Mouse (Mus musculus): Measurements from ENCODE around the gene Ctdspl. TPM values are rescaled to one million over a fixed set of nuclear protein-coding genes. Genes with fewer than 3 reads are reported as not detected.
A peak's percentile ranks its signal among the peaks of the same experiment; 100 is the strongest.

Ctdspl gene
- total RNA-seq, 2 experiments from 2014 or later: 18.4 to 20.2 TPM

- DNase-seq: no peak
These were observed 23.8 kb downstream of the Ctdspl start for GRCm38 (mm10) chr9:118950061-118950460.

GRCm38 (mm10) chr9:118950751-118951150 is 24.5 kb downstream of the Ctdspl start:
- no peak for DNase-seq

DNA sequence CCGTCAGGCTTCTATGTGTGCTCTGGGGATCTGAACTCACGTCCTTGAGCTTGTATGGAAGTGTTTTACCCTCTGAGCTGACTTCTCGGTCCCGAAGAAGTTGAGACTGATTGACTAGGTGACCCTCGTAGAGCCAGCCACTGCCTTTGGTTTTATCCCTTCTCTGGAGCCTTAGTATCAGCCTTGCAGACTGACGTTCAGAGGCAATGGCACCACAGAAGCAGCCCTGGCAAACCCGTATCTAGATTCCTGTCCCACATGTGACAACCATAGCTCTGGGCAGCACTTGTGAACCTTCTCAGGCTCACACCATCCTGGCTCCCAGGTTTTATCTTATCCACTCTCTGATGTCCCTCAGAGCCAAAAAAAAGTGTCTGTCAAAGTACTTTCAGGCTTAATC is 25.1 kb downstream of the Ctdspl start:
- no peak for DNase-seq

DNA sequence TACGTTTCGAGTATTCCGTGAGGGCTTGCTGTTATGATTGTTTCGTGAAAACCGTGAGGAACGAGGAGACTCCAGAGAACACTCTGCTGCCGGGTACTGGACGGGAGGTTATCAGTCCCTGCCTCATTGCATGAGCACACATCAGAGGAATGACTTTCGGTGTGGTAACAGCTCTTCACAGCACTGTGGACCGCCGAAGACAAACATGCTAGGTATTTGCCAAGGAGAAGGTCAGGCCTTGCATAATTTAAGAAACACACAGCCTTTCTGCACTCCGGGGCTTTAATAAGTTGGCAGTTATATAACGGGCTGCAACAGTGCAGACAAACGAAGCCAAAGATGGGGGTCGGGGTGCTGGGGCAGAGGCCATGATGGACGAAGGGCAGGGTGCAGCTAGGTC is 25.9 kb downstream of the Ctdspl start:
- no peak for DNase-seq

GRCm38 (mm10) chr9:118953465-118954194 is 27.4 kb downstream of the Ctdspl start:
- DNase-seq: no peak

- DNase-seq: peak; percentile 37
These were observed 32.5 kb downstream of the Ctdspl start for GRCm38 (mm10) chr9:118958802-118959201.

DNA sequence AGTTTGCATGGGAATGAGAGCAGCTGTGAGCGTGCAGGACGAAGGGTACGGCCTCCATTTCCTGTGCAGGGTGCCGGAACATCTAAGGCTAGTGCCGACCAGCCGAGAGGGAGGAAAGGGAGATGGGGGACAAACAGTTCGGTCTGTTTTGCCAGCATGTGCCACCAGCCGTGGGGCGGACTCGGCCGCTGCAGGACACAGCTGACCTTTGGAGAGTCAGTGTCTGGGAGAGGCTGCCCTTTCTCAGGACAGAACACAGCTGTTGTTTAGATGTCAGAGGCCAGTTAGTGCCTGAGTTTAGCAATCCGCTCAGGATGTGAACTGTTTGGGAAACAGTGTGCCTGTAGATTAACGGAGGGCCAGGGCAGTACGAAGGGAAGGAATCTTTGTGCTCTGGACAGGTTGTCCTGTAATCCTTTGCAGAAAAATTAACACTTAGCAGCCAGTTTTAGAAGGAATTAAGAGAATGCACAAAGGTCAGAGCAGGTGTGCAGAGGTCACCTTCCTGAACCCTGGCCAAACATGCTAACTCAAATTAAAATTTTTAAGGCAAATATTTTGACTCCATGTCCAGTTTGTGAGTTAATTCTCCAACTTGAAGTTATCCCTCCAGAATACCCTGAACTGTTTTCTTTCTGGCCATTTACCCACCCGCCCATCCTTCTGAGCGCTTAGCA is 34.3 kb downstream of the Ctdspl start:
- DNase-seq: peak; percentile 36

DNA sequence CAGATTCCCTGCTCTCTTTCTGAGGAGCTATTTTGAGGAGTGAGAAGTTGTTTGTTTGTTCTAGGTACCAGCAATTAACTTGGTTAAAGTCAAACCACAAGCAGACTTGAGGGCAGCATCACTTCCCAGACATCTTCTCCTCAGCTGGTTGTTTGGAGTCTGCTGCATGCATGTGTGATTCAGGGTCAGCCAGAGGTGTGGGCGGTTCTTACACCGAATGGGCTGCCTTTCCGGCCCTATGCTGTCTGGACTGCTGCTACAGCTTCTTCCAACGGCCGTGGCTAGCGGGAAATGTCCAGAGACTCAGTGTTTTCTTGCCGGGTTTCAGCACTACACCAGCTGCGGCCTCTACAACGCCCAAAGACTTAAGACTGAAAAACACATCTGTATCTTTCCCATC is 36.9 kb downstream of the Ctdspl start:
- DNase-seq: no peak

- no peak for DNase-seq
These were observed 38.2 kb downstream of the Ctdspl start for GRCm38 (mm10) chr9:118964263-118965034.

DNA sequence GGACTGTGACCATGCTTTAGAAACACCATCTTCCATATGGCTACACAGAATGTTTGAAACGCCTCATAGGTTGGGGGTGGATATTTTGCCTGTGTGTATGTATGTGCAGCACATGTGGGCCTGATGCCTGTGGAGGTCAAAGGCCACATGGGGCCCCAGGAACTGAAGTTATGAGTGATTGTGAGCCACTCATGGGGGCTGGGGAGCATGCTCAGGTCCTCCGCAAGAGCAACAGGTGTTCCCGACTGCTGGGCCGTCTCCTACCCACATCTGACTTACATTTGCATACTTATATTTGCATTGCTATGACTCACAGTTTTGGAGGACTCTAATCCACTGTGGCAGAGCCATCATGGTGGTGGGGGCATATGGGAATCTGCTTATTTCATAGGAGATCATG is 43.6 kb downstream of the Ctdspl start:
- DNase-seq: no peak

DNA sequence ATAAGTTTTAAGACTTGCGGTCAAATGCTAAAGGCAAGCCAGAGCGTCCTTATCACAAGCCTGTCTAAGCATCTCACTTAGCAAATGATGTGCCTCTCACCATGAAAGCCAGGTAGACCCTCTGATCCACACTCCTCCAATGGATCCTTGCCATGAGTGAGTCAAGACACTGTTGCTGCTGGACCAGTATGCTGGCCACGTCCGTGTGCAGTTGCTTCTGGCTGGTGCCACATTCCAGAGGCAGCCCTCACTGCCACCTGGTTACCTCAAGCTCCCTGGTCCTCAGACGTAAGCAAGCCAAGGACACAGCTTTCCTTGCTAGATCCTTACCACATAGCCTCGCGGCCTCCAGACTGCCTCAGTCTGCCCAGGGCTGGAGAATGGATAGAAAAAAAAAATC is 46.8 kb downstream of the Ctdspl start:
- DNase-seq: no peak

- DNase-seq: no peak
These were observed 47.3 kb downstream of the Ctdspl start for GRCm38 (mm10) chr9:118973566-118973965.

DNA sequence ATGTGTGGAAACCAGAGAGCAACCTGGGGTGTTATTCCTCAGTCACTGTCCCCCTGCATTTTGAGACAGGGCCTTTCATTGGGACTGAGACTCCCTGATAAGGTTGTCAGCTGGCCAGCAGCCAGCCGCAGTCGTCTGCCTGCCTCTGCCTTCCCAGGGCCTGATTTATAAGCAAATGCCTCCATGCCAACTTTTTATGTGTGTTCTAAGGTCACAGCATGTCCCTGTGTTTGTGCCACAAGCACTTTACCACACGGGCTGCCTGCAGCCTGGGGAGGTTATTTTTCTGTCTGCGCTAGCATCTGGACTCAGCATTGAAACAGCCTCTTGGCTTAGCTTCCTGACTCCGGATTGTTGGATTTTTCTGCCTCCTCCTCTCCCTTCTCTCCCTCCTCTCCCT is 47.9 kb downstream of the Ctdspl start:
- DNase-seq: no peak

DNA sequence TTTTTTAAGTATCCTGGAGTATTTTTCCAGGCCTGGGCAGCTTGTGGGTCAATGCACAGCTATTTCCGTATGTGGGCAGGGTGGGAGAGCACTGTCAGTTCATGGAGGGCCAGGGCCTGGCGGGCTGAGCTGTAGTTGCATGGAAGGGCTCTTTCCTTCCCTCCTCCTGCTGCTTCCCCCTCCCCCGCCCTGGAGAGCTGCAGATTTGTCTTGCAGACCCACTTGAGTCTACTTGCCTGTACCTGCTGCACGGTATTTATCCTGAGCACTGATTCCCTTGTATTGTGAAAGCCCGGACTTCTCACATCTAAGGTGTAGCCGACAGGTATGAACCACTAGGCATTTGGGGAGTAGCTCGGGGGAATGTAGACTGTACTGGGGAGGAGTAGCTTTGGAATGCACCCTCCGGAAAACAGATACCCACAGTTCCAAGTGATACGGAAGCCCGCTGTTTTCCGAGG is 49.0 kb downstream of the Ctdspl start:
- DNase-seq: no peak

DNA sequence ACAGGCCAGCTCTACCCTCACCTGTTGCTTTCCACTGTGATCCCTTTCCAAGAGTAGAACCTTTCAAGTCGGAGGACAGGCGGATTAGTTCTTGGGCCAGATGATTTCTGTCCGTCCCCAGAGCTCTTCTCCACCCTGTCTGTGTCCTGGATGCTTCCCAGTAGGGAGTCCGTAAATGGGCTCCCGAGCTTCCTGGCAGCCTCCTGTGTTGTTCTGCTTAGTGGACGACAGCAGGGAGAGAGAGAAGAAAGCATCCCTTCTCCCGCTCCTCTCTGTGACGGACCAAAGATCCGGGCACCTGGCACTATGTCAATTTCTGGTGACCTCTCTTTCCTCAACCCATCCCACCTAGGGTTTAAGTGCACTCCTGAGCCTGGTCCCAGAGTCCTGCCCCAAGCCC is 49.5 kb downstream of the Ctdspl start:
- no peak for DNase-seq

GRCm38 (mm10) chr9:118976561-118976960 is 50.3 kb downstream of the Ctdspl start:
- DNase-seq: no peak

- DNase-seq: no peak
These were observed 51.2 kb downstream of the Ctdspl start for GRCm38 (mm10) chr9:118977425-118977824.

GRCm38 (mm10) chr9:118980411-118980823 is 54.2 kb downstream of the Ctdspl start:
- peak; percentile 52 for DNase-seq

GRCm38 (mm10) chr9:118984650-118985432 is 58.6 kb downstream of the Ctdspl start:
- DNase-seq: no peak

- DNase-seq: peak; percentile 2
These were observed 60.0 kb downstream of the Ctdspl start for GRCm38 (mm10) chr9:118986286-118986685.

- peak; percentile 3 for DNase-seq
These were observed 62.7 kb downstream of the Ctdspl start for GRCm38 (mm10) chr9:118988787-118989580.

DNA sequence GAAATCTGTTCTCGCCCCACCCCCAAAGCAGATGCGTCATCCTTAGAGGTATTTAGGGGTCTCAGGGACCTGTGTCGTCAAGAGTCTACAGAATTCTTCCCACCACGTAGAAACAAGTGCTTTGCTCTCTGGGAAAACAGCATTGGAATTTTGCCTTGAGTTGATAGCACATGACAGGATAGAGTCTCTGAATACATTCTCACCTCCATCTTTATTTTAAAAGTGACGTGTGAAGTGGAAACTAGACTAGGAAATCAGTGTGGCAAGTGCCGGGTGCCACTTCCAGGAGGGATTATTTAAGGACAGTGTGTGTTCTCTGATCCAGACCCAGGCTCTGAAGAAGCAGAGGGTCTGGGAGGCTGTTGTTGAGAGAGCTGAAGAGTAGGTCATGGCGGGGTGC is 64.2 kb downstream of the Ctdspl start:
- DNase-seq: no peak

All from heart, postnatal 4 days (tissue).